Mouse (Mus musculus): Measurements from ENCODE around the gene Mfsd4a. TPM values are rescaled to one million over a fixed set of nuclear protein-coding genes. Genes with fewer than 3 reads are reported as not detected.

The Mfsd4a gene
- polyA plus RNA-seq, 1 experiment: not detected

- H3K4me3 ChIP-seq (replicated peaks; ENCODE audit: control insufficient read depth, low read depth, low read length): no peak overlapping the region
- no peaks in the 10 kb centered on the region for H3K4me1 ChIP-seq (ENCODE audit: control insufficient read depth, insufficient read depth, low read length)
- TF ChIP-seq CTCF (IDR thresholded peaks at IDR 0.05; ENCODE audit: control insufficient read depth, insufficient read depth, low read length) (no peak), POLR2A (IDR thresholded peaks at IDR 0.05; ENCODE audit: borderline replicate concordance, control insufficient read depth, low read depth, low read length) (no peak)
- no peak overlapping the region for H3K27ac ChIP-seq (ENCODE audit: control insufficient read depth, insufficient read depth, low read depth, low read length, poor library complexity)
- WGBS: 80% methylated on average over 2 of the region's 2 CpGs
These were observed 84.1 kb downstream of the Mfsd4a start for GRCm38 (mm10) chr1:131983806-131984205.

GRCm38 (mm10) chr1:131982907-131983306 is 85.0 kb downstream of the Mfsd4a start:
- H3K27ac ChIP-seq (ENCODE audit: control insufficient read depth, insufficient read depth, low read depth, low read length, poor library complexity): no peak overlapping the region
- no peaks in the 10 kb centered on the region for H3K4me1 ChIP-seq (ENCODE audit: control insufficient read depth, insufficient read depth, low read length)
- TF ChIP-seq CTCF (IDR thresholded peaks at IDR 0.05; ENCODE audit: control insufficient read depth, insufficient read depth, low read length) (peak; percentile 98), POLR2A (IDR thresholded peaks at IDR 0.05; ENCODE audit: borderline replicate concordance, control insufficient read depth, low read depth, low read length) (no peak)
- no peak overlapping the region for H3K4me3 ChIP-seq (replicated peaks; ENCODE audit: control insufficient read depth, low read depth, low read length)
- 11% methylated on average over 5 of the region's 5 CpGs for WGBS

GRCm38 (mm10) chr1:131981378-131982013 is 86.4 kb downstream of the Mfsd4a start:
- TF ChIP-seq POLR2A (IDR thresholded peaks at IDR 0.05; ENCODE audit: borderline replicate concordance, control insufficient read depth, low read depth, low read length): 0 out of 2 replicates have a peak, but pooled peaks have one; percentile 17
- peak; percentile 76 for TF ChIP-seq CTCF (IDR thresholded peaks at IDR 0.05; ENCODE audit: control insufficient read depth, insufficient read depth, low read length)
- 52% methylated on average over 12 of the region's 12 CpGs for WGBS
- H3K4me3 ChIP-seq (replicated peaks; ENCODE audit: control insufficient read depth, low read depth, low read length): no peak overlapping the region
- H3K4me1 ChIP-seq (ENCODE audit: control insufficient read depth, insufficient read depth, low read length): no peaks in the 10 kb centered on the region
- H3K27ac ChIP-seq (ENCODE audit: control insufficient read depth, insufficient read depth, low read depth, low read length, poor library complexity): no peak overlapping the region; the same call in 1 of the 2 replicates

GRCm38 (mm10) chr1:131980471-131980870 is 87.4 kb downstream of the Mfsd4a start:
- WGBS: 50% methylated on average over 2 of the region's 2 CpGs
- H3K4me1 ChIP-seq (ENCODE audit: control insufficient read depth, insufficient read depth, low read length): no peaks in the 10 kb centered on the region
- H3K4me3 ChIP-seq (replicated peaks; ENCODE audit: control insufficient read depth, low read depth, low read length): no peak overlapping the region
- H3K27ac ChIP-seq (ENCODE audit: control insufficient read depth, insufficient read depth, low read depth, low read length, poor library complexity): no peak overlapping the region
- TF ChIP-seq POLR2A (IDR thresholded peaks at IDR 0.05; ENCODE audit: borderline replicate concordance, control insufficient read depth, low read depth, low read length) (no peak), CTCF (IDR thresholded peaks at IDR 0.05; ENCODE audit: control insufficient read depth, insufficient read depth, low read length) (no peak)

- TF ChIP-seq CTCF (IDR thresholded peaks at IDR 0.05; ENCODE audit: control insufficient read depth, insufficient read depth, low read length) (no peak), POLR2A (IDR thresholded peaks at IDR 0.05; ENCODE audit: borderline replicate concordance, control insufficient read depth, low read depth, low read length) (no peak)
- Histone ChIP-seq H3K4me3 (replicated peaks; ENCODE audit: control insufficient read depth, low read depth, low read length) (no peak overlapping the region), H3K4me1 (ENCODE audit: control insufficient read depth, insufficient read depth, low read length) (no peaks in the 10 kb centered on the region), H3K27ac (ENCODE audit: control insufficient read depth, insufficient read depth, low read depth, low read length, poor library complexity) (no peak overlapping the region)
- 90% methylated on average over 5 of the region's 5 CpGs for WGBS
These were observed 91.0 kb downstream of the Mfsd4a start for GRCm38 (mm10) chr1:131976886-131977285.

- 79% methylated on average over 6 of the region's 6 CpGs for WGBS
- Histone ChIP-seq H3K4me1 (ENCODE audit: control insufficient read depth, insufficient read depth, low read length) (no peaks in the 10 kb centered on the region), H3K4me3 (replicated peaks; ENCODE audit: control insufficient read depth, low read depth, low read length) (no peak overlapping the region), H3K27ac (ENCODE audit: control insufficient read depth, insufficient read depth, low read depth, low read length, poor library complexity) (no peak overlapping the region)
- TF ChIP-seq CTCF (IDR thresholded peaks at IDR 0.05; ENCODE audit: control insufficient read depth, insufficient read depth, low read length): no peak
- no peak for TF ChIP-seq POLR2A (IDR thresholded peaks at IDR 0.05; ENCODE audit: borderline replicate concordance, control insufficient read depth, low read depth, low read length)
These were observed 93.9 kb downstream of the Mfsd4a start for GRCm38 (mm10) chr1:131973991-131974390.

Other genes with a start within 250 kb of the Mfsd4a start
- 1.4 and 2.2 TPM in 2 replicates for gene Slc41a1, start 240.6 kb downstream of the Mfsd4a start, polyA plus RNA-seq (2011; ENCODE audit: insufficient read depth, insufficient read length, low replicate concordance, missing spikeins)
- gene Rab29, start 200.8 kb downstream of the Mfsd4a start, polyA plus RNA-seq (2011; ENCODE audit: insufficient read depth, insufficient read length, low replicate concordance, missing spikeins): 14.6 and 15.7 TPM in 2 replicates
- gene Nucks1, start 157.5 kb downstream of the Mfsd4a start, polyA plus RNA-seq (2011; ENCODE audit: insufficient read depth, insufficient read length, low replicate concordance, missing spikeins): 78.2 and 86.6 TPM in 2 replicates
- gene Slc45a3, start 105.1 kb downstream of the Mfsd4a start, polyA plus RNA-seq (2011; ENCODE audit: insufficient read depth, insufficient read length, low replicate concordance, missing spikeins): 1.5 and 1.7 TPM in 2 replicates
- gene Elk4, start 60.5 kb downstream of the Mfsd4a start, polyA plus RNA-seq (2011; ENCODE audit: insufficient read depth, insufficient read length, low replicate concordance, missing spikeins): 73.2 and 91.1 TPM in 2 replicates
- 1.3 and 3.8 TPM in 2 replicates for gene Cdk18, start 71.6 kb upstream of the Mfsd4a start, polyA plus RNA-seq (2011; ENCODE audit: insufficient read depth, insufficient read length, low replicate concordance, missing spikeins)
- not detected in 2 replicates for gene Lemd1, start 123.4 kb upstream of the Mfsd4a start, polyA plus RNA-seq (2011; ENCODE audit: insufficient read depth, insufficient read length, low replicate concordance, missing spikeins)
- gene AC124108.1, start 123.4 kb upstream of the Mfsd4a start, polyA plus RNA-seq (2011; ENCODE audit: insufficient read depth, insufficient read length, low replicate concordance, missing spikeins): not detected in 2 replicates
- gene Gm10188, start 161.7 kb upstream of the Mfsd4a start, polyA plus RNA-seq (2011; ENCODE audit: insufficient read depth, insufficient read length, low replicate concordance, missing spikeins): not detected in 2 replicates
- not detected in 2 replicates for gene Klhdc8a, start 230.6 kb upstream of the Mfsd4a start, polyA plus RNA-seq (2011; ENCODE audit: insufficient read depth, insufficient read length, low replicate concordance, missing spikeins)
- gene Nuak2, start 248.1 kb upstream of the Mfsd4a start, polyA plus RNA-seq (2011; ENCODE audit: insufficient read depth, insufficient read length, low replicate concordance, missing spikeins): 5.2 and 16.4 TPM in 2 replicates